Mouse (Mus musculus): Measurements from ENCODE around the gene Emp1. TPM values are rescaled to one million over a fixed set of nuclear protein-coding genes. Genes with fewer than 3 reads are reported as not detected.
A peak's percentile ranks its signal among the peaks of the same experiment; 100 is the strongest.

Emp1 gene
- 10 to 100 TPM; 24.5 to 42.8 TPM for total RNA-seq (2021)
- 22.8 and 25.8 TPM in 2 replicates for polyA plus RNA-seq (2012; rRNA removed)
- long read RNA-seq, partial matches to known transcripts: 7 of 10 reads
- long read RNA-seq, other reads (novel, unspliced or antisense): 0 of 10 reads

DNA sequence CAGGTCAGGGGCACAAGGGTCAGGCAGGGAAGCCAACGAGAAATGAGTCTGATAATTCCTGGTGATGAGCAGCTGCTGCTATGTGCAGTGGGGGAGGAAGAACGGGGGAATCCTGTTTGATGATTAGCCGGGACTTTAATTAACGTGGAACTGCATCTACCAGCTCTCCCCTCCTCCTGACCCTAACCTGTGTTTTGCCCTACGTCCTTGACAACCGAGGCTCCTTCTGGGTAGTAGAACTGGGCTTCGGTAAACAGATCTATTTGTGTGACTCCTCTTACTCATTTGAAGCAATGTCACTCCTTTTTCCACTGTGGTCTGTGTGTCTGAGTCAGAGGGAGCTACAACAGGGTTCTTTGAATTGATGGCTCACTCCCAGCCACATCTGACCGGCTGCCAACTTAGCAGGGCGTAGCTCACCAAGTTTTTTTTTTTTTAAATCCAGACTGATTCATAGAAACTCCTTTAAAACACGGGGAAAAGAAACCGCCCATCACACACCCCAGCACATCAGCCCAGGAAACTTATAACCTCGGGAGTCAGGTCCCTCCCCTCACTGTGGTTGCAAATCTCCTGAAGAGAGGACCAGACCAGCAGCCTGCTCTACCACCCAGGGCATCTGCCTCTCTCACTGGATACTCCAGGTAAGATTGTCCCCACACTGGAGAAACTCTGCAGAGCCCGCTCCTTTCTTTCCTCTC lies at the start of gene Emp1:
Gene Emp1 (plus strand): TSS at position 87 of the 701 bp plus-strand sequence.
- peak; percentile 93 for DNase-seq

DNA sequence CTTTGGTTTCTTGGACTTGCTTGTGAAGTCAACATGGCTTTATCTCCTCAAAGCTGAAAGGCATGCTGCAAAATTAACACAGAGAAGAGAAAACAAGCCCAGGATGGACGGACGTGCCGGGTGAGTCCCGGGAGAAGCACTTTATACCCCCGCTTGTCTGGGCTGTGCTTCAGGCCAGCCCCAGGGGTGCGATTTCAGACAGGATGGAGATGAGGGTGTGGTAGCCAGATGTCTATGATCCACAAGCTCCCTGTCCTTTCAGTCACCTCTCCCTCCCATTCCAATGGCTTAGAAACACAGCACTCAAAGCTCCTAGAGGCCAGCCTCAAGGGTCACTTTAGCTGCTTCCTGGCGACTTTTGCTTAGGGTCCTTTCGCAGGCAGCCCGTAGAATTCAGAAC lies 48.4 kb upstream of the Emp1 start:
- no peak for DNase-seq

DNA sequence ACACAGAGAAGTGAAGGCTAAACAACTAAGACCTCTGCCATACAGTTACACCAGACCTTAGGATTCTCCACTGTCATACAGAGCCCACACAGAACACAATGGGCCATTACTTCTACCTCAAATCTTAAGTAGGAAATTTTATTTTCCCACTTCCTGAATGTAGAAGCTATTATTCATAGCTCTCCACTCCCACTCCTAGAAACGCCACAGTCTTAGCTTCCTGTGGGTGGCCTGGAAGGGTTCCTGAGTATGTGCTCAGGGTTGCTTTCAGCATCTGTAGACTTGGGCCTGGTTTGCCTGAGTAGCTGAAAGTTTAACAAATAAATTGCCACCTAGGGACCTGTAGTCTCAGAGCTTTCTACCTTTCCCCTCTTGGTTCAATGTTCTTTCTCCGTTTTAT lies 46.2 kb upstream of the Emp1 start:
- no peak for DNase-seq

DNA sequence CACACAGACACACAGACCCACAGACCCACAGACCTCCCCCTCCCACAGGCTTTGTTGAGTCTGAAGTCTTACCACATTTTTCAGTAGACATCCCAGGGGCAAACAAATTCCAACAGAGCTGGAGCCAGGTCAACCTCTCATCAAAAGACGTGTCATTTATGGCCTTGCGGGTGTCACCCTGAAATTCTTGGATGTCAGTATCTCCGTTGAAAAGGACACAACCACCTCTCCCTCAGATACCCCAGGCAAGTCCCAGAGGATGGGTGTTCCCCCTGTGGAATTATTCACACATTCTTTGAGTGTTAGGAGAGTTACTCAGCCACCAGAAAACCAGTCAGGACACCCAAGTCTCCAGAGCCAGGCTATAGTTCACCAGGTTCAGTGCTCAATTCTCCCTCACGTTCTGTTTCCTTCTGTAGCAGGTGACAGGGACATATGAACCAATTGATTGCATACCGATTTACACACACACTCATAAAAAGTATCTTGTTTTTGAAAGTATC lies 42.9 kb upstream of the Emp1 start:
- DNase-seq: no peak

DNA sequence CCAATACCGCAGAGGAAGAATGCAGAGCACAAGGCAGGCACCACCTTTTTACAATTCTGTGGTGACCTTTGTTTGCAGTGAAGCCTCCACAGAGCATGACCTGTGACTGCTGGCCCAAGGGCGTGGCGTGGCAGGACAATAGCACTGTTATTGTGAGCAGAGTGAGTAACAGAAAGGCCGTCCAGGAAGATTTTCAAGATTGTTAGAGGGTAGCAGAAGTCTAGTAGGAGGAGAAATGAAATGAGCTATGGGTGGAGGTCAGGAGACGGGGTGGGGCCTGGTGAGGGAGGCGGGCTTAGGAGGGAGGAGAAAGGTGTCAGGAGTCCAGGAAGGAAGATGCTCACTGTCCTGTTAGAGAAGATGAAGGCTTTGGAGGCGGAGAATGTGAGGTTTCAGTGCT lies 39.6 kb upstream of the Emp1 start:
- no peak for DNase-seq

DNA sequence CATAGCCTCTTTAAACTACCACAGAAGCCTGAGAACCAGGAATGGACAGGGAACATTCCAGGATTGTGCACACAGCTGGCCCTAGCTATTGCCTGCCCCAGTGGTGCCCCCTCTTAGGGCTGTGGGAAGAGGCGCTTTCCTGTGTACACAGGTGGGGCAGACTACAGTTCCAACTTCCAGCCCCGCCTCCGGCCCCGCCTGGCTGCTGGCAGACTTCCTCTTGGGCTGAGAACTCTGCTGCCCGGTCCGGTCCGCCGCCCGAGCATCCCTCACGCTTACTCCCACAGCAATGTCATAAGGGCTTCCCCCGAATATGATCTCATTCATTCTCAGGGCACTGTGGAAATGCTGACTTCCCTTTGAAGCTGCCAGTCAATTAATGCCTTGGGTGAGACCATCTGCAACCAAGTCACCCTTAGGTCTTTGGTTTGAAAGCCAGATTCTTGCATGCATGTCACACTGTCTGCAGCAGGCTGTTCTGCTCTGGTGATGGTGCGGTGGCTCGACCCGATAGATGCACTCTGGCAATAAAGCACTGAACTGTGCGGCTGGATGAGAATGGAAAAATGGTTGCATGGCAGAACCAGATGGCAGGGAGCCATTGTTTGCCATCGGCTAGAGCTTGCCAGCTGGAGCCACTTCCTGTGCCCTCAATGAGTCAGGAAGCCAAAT lies 38.9 kb upstream of the Emp1 start:
- peak; percentile 58 for DNase-seq

DNA sequence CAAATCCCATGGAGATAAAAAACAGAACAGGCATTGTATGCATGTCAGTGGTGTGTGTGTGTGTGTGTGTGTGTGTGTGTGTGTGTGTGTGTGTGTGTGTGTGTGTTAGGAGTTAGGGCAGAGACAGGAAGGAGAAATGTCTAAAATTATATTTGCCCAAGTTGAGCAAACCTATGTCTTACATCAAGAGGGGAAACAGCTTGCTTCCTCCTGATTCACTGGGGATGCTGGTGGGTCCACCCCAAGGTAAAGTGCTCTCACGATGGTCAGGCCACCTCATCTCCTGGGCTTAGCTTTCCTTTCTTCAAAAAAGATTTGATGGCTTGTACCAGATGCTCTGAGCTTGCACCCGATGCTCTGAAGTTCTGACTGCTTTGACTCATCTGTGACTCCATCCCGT lies 38.2 kb upstream of the Emp1 start:
- DNase-seq: no peak

DNA sequence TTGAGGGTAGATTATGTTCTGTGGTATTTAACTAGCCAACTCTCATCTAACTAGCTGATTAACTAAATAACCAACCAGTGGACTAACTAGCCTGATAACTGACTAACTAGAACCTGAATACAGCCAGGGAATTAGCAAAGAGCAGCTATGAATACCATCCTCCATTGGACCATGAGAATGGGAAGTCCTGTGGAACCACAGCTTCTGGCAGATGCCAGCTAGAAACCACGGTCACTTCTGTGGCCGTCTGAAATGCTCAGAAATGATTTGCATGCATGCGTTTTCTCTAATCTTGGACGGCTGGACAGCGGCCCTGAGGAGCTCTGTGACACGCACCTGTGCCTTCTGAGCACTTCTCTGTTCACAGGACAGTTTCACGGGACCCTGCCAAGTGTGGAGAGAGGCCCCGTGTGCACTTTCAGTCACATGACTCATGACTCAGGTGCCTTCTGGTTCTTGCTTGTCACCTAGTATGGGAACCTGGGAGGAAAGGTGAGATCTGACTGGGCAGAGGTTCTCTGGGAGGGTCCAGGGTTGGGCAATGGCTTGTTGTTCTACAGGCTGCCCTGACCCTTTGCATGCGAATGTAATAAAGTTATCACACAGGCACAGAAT lies 37.6 kb upstream of the Emp1 start:
- DNase-seq: no peak

DNA sequence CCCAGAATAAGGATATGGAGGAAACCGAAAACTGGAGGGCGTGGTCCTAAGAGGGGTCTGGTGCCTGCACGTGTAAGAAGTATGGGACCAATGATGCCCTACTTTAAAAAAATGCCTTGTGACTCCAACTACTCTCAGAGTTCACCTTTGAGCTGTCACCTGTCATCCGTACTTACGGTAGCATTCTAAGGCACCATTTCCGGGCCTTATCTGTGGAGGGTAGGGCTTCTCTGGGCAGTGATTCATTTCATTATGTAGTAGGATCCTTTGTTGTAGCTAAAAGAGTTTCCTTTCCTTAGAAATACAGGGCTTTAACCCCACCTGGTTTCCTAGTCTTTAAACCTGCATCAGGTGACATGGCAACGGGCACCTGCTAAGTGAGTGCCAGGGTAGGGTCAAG lies 35.5 kb upstream of the Emp1 start:
- no peak for DNase-seq

DNA sequence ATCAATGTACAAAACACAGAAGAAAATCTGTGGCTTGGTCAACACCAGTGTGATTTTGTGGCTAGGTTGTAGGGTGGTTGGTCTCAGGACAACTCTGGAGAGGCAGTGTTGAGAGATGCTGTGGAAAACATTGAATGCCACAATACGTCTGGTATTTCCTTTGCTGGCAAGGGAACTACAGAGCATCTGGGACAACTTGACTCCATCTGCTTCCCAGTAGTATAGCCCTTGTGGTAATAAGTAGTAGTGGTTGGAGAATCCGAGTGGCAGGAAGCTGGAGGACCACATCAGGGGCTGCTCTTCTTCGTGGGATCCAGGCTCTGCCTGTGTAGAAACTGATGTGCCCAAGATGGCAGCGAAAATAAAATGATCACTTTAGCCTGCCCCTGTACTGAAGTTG lies 30.4 kb upstream of the Emp1 start:
- no peak for DNase-seq

DNA sequence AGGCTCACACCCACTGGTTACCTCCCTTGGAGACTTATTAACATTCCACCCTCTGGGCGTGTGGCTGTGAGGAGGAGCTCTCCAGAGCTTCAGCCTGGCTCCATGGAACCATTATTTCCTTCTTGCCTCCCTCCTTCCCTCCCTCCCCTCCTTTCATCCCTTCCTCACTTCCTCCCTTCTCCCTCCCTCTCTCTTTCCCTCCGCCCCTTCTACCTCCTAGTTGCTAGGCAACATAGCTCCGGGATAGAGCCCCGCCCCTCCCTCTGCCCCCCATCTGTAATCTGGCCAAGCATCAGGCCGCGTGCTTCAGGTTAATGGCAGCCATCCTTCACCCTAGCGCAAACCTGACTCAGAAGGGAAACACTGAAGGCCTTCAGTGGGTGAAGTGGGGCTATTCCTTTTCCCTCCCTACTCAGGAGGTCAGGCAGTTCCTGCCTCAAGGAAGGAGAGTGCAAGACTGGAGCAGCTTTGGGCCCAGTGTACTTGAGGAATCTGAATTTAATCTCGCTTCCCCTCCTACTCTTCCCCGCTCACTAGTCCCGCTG lies 29.5 kb upstream of the Emp1 start:
- DNase-seq: no peak

DNA sequence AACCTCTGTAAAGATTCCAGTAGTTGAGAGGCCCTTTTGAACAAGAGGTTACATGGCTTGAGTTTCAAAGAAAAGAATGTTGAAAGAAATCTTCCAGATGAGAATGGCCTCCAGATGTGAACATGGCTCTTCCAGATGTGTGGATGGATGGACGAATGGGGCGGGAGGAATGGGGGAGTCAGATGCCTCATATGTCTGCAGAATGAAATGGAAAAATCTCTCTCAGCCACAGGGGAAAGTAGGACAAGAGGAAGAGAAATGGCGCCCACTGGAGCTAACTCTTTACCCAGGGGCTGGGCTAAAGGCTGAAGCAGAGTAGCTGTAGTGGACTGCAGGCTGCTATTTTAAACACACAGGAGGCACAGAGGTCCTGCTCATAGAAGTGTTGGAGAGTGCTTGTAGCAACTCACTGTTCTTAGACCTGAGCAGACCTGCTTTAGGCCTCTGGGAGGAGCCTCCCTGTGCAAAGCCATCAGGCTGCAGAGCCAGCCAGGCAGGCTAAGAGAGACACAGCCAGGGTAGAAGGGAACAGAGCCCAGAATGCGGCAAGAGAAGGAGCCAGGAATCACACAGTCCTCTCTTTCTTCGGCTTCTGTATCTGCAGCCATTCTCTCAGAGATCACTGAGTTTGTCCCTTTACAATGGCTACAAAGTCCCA lies 28.2 kb upstream of the Emp1 start:
- DNase-seq: no peak

DNA sequence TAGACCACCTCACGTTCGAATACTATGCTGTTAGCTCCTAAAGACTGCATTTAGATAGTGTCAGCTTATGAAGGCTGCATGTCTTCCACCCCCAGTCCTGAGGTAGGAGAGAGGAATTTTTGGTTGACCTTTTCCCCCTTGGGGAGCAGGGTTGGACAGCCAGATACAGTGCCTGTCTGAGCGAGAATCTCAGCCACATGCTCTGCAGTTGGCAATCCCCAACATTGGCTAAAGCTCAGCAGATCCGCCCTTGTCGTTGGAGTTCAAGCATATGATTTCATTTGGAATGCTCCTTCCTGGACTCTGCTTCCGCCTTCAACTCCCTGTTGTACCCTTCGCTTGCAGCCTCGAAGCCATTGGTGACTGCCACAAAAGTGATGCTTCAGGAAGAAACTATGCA lies 26.0 kb upstream of the Emp1 start:
- no peak for DNase-seq

DNA sequence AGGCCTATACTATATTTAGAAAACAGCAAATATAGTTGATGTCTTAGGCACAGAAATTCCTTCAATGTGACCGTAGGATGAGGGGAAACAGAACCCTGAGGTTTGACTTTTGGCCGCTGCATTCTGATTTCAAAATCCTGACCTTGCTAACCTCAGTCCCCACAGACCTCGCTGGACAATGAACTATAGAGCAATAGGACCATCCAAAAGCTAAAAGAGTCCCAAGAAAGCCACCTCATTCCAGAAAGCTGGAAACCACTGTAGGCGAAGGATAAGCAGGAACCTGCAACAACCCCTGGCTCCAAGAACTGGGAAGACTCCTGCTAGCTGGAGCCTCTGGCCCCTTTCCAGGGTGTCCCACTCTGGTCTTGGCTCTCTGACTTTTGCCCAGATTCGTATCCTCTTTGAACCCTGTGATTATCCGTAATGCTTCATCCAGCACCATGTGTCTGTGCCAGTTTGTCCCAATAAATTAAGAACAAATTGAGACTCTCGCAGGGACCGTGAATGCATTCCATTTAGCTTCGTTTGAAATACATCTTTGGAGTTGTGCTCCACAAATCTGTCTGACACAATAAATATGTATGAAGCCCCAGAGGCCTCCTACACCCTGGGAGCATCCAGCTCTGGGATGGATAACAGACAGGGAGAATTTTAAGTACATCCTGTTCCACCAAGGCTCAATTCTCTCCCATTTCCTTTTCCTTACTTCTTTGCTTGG lies 21.8 kb upstream of the Emp1 start:
- DNase-seq: peak; percentile 29

DNA sequence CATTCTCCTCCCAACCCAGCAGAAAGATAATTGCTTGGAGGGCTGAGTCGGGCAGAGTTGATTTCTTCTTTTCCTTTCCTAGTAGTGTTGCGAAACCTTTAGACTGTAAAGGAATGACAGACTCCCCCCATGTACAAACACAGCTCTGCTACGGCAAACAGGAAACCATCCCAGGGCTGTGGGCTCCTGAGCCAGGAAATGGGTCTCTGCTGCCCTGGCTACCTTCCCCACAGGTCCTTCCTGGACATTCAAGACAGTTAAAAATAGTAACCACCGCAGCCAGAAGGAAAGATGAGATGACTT lies 21.3 kb upstream of the Emp1 start:
- peak; percentile 28 for DNase-seq

DNA sequence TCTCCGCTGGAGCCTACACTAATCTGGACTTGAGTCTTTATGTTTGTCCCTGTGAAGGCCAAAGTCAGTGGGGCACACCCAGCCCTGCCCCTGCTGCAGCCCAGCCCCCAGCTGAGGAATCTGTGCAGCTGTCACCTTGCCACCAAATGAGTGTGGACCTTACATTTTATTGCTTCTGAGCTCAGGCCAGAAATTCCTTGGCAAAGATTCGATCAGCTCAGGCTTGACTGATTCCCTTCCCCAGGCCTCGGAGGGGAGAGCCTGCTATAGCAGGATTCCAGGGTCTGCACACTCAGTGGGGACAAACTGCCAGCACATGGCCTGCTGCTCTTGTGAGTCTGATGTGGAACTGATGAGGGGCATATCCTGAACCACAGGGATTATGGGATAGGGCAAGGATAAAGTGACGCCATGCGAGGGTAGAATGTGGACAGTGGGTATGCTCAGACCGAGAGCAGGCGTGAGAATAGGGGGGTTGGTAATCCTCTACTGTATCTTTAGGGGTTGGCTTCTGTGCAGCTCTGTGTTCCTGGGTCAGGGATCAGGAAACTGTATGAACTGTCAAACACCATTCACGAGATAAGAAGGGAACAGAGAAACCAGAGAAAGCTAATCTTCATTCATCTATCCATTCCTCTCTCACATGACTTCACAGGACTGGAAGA lies 10.6 kb upstream of the Emp1 start:
- no peak for DNase-seq

DNA sequence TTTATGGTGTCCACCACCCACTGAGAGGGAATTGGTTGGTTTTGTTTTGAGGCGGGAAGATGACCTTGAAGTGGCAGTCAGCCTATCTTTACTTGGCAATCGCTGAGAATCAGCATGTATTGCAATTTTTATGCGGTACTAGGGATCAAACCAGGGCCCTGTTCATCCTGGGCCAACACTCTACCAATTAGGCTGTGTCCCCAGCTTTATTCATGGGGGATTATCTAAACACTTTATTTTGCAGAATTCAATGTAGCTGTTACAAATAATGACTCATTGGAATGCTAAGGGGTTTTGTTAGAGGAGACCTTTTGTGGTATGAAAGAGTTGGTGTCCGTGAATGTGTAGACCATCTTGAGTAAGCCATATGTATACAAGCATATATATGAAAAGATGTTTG lies 9.8 kb upstream of the Emp1 start:
- no peak for DNase-seq

DNA sequence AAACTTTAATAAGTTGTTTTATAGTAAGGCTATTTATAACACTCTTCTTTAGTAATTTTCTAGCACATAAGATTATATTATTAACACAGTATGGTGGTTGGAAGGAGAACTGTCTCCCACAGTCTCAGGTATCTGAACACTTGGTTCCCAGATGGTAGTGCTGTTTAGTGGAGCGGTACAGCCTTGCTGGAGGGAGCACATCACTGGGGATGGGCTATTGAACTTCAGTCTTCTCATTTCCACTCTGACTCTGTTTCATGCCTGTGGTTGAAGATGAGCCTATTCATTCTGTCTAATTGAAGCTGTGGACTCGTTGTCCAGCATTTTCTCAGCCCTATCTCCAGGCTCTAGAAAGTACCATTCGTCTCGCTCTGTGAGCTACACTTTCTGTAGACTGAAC lies 7.4 kb upstream of the Emp1 start:
- DNase-seq: no peak

DNA sequence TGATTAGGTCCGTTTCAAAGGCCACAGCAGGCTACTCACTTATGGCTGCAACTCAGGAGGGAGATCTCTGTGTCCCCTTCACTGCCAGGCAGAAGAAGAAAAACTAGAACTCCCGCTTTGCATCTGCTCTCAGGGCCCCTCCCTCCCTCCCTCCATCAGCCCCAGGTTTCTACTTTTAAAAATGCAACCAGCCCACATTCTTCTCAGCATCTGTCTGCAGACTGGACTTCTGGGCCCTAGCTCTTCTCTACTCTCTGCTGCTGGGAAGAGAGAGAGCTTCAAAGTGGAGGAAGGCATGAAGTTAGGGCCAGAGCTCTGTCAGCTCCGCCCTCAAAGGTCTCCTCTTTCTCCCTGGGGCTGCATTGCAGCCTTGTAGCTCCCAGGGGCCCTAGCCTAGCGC lies 2.0 kb upstream of the Emp1 start:
- DNase-seq: no peak

DNA sequence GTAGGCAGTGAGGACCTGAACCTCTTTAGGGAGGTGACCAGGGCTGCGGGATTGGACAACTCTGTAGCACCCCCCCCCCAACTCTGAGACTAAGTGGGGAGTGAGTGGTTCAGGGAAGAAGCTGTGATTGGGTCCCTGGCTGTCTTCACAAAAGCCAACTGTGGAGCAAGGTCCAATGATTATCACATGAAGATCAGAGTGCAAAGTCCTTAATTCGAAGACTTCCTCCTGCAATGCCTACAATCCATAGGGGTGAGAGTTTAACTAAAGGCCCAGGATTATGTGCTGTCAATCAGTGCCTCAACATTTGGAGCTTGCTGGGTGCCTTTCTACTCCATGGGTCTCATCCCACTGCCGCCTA lies 267 bp upstream of the Emp1 start:
- no peak for DNase-seq

DNA sequence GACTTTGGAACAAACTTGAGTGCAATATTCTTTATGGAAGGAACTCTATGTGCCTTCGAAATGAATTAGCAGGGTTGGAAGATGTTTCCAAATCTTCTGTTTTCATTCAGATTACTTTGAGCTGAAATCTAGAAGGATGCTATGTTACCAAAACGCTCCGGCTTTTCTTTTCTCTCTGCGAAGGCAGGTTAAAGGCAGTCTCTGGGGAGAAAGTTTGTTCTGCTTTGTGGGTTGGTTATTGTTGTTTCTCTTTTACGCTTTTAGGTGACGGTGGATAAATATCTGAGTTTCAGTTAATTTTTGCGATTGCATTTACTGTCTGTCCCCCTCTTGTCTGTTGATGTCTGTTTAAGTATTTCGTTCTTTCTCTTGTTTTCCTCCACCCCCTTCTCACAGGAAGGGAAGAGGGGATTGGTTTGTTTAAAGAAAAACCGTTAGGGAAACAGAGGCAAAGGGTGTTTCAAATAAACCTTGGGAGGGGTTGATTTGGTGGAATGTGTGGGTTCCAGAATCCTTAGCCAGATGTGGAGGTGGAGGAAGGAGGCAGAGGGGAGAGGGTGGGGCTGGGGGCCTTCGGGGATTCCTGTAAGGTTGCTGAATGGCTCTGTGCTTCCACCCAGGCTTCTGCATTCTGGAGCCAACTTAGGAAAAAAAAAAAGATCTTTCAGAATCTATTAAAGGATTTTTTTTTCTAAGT lies 1.1 kb downstream of the Emp1 start:
- DNase-seq: no peak
